Mouse (Mus musculus) embryonic stem cell, embryonic (primary cell): ENCODE results near the gene Rbms3.

Experiments used
- CTCF ChIA-PET, 4 experiments: fragments of 300-600 bp in 2 of 4; fragments of 350-600 bp in 2 of 4; sonication (Branson Sonifier 250); formaldehyde crosslinking; loops; one replicate each; lab custom pipeline; 2022; ENCODE audit warnings: inconsistent platforms in 2 of 4; lab: Charles Lee
- POLR2A ChIA-PET, 4 experiments: fragments of 300-600 bp in 2 of 4; fragments of 350-600 bp in 2 of 4; sonication (Branson Sonifier 250); formaldehyde crosslinking; loops; one replicate each; lab custom pipeline; 2022; ENCODE audit warnings: antibody characterized with exemption in 4 of 4, inconsistent platforms in 1 of 4; lab: Charles Lee

Gene Rbms3

GRCm38 (mm10) chr9:116703119-116703518 lies 926.6 kb downstream of the Rbms3 start:
- ChIA-PET CTCF (no interaction called here), POLR2A (no interaction called here)

GRCm38 (mm10) chr9:116702611-116703010 lies 927.1 kb downstream of the Rbms3 start:
- CTCF ChIA-PET: no interaction called here
- POLR2A ChIA-PET: no interaction called here

GRCm38 (mm10) chr9:116701511-116702179 lies 928.1 kb downstream of the Rbms3 start:
- ChIA-PET CTCF (interaction anchor here in 1 of 4 experiments (0.6 kb wide), 1 partner anchor 28 kb away, joined by 3 read pairs; no protein-coding TSS in a partner anchor), POLR2A (no interaction called here)

- ChIA-PET CTCF (no interaction called here), POLR2A (no interaction called here)
Observed at GRCm38 (mm10) chr9:116688615-116689014, 941.1 kb downstream of the Rbms3 start.

- CTCF ChIA-PET: no interaction called here
- POLR2A ChIA-PET: no interaction called here
Observed at GRCm38 (mm10) chr9:116677142-116677541, 952.6 kb downstream of the Rbms3 start.

- POLR2A ChIA-PET: no interaction called here
Observed at GRCm38 (mm10) chr9:116676445-116676844, 953.3 kb downstream of the Rbms3 start.

GRCm38 (mm10) chr9:116674191-116674590 lies 955.5 kb downstream of the Rbms3 start:
- CTCF ChIA-PET: interaction anchor here in 1 of 4 experiments (0.7 kb wide), 1 partner anchor 27 kb away, joined by 3 read pairs; no protein-coding TSS in a partner anchor

More at GRCm38 (mm10) chr9:116676445-116676844, 953.3 kb downstream of the Rbms3 start:
- CTCF ChIA-PET: no interaction called here

GRCm38 (mm10) chr9:116661026-116661425 lies 968.7 kb downstream of the Rbms3 start:
- POLR2A ChIA-PET: interaction anchor here in 1 of 4 experiments (0.6 kb wide), 1 partner anchor 1735 kb away, joined by 3 read pairs; no protein-coding TSS in a partner anchor

More at GRCm38 (mm10) chr9:116674191-116674590, 955.5 kb downstream of the Rbms3 start:
- POLR2A ChIA-PET: no interaction called here

GRCm38 (mm10) chr9:116659936-116660335 lies 969.8 kb downstream of the Rbms3 start:
- CTCF ChIA-PET: no interaction called here
- POLR2A ChIA-PET: no interaction called here

More at GRCm38 (mm10) chr9:116661026-116661425, 968.7 kb downstream of the Rbms3 start:
- CTCF ChIA-PET: no interaction called here

- ChIA-PET POLR2A (no interaction called here), CTCF (no interaction called here)
Observed at GRCm38 (mm10) chr9:116657141-116657540, 972.6 kb downstream of the Rbms3 start.

- POLR2A ChIA-PET: no interaction called here
- CTCF ChIA-PET: interaction anchor here in 3 of 4 experiments (0.6 to 1.1 kb wide), 4 partner anchors 16 to 166 kb away, joined by 3 to 4 read pairs (median 4); no protein-coding TSS in a partner anchor
Observed at GRCm38 (mm10) chr9:116651414-116651813, 978.3 kb downstream of the Rbms3 start.

GRCm38 (mm10) chr9:116649955-116650354 lies 979.8 kb downstream of the Rbms3 start:
- ChIA-PET POLR2A (interaction anchor here in 1 of 4 experiments (0.9 kb wide), 1 partner anchor 14 kb away, joined by 3 read pairs; no protein-coding TSS in a partner anchor), CTCF (no interaction called here)

- POLR2A ChIA-PET: interaction anchor here in 1 of 4 experiments (0.9 kb wide), 1 partner anchor 13 kb away, joined by 3 read pairs; no protein-coding TSS in a partner anchor
- CTCF ChIA-PET: no interaction called here
Observed at GRCm38 (mm10) chr9:116649086-116649792, 980.5 kb downstream of the Rbms3 start.

- ChIA-PET CTCF (no interaction called here), POLR2A (no interaction called here)
Observed at GRCm38 (mm10) chr9:116644616-116645015, 985.1 kb downstream of the Rbms3 start.

GRCm38 (mm10) chr9:116640302-116640679 lies 989.4 kb downstream of the Rbms3 start:
- CTCF ChIA-PET: no interaction called here
- POLR2A ChIA-PET: interaction anchor here in 1 of 4 experiments (0.9 kb wide), 1 partner anchor 10 kb away, joined by 4 read pairs; no protein-coding TSS in a partner anchor

GRCm38 (mm10) chr9:116639597-116640301 lies 990.0 kb downstream of the Rbms3 start:
- CTCF ChIA-PET: interaction anchor here in 1 of 4 experiments (0.5 kb wide), 1 partner anchor 470 kb away, joined by 13 read pairs; no protein-coding TSS in a partner anchor

GRCm38 (mm10) chr9:116633786-116634185 lies 995.9 kb downstream of the Rbms3 start:
- POLR2A ChIA-PET: no interaction called here

More at GRCm38 (mm10) chr9:116639597-116640301, 990.0 kb downstream of the Rbms3 start:
- POLR2A ChIA-PET: interaction anchor here in 1 of 4 experiments (0.9 kb wide), 1 partner anchor 9 kb away, joined by 4 read pairs; no protein-coding TSS in a partner anchor

GRCm38 (mm10) chr9:116633075-116633474 lies 996.6 kb downstream of the Rbms3 start:
- CTCF ChIA-PET: no interaction called here
- POLR2A ChIA-PET: no interaction called here

More at GRCm38 (mm10) chr9:116633786-116634185, 995.9 kb downstream of the Rbms3 start:
- CTCF ChIA-PET: no interaction called here

- ChIA-PET CTCF (no interaction called here), POLR2A (no interaction called here)
Observed at GRCm38 (mm10) chr9:116631816-116632215, 997.9 kb downstream of the Rbms3 start.
